Mouse (Mus musculus) heart, adult 18-20 months (tissue): Measurements from ENCODE around the gene Cdk13. TPM values are rescaled to one million over a fixed set of nuclear protein-coding genes. Genes with fewer than 3 reads are reported as not detected.
A peak's percentile ranks its signal among the peaks of the same experiment; 100 is the strongest.

Source experiments
- DNase-seq, 2 experiments: peaks; one replicate each; pipeline ENCODE4 v3.0.0; 2021 to 2022; ENCODE audit warnings: mixed read lengths in 1 of 2
- long read RNA-seq, 2 experiments: library from polyadenylated mRNA; stranded (forward); transcript quantifications; one replicate each; pipeline ENCODE4 v2.0.0; 2021
- total RNA-seq, 2 experiments: library from RNA; stranded (reverse); gene quantifications; 2 replicates each; pipeline ENCODE4 v1.2.3; 2021

Cdk13 gene
- total RNA-seq = 10 to 100 TPM; 24.7 to 27.3 TPM
- long read RNA-seq, experiment 1, full-length matches to known transcripts = 5 of 12 reads
- long read RNA-seq, experiment 1, partial matches to known transcripts = 1 of 12 reads
- long read RNA-seq, experiment 1, other reads (novel, unspliced or antisense) = 6 of 12 reads
- long read RNA-seq, experiment 2, full-length matches to known transcripts = 2 of 8 reads
- long read RNA-seq, experiment 2, partial matches to known transcripts = 1 of 8 reads
- long read RNA-seq, experiment 2, other reads (novel, unspliced or antisense) = 5 of 8 reads

- DNase-seq = peak; percentile 99 to 100
Observed at GRCm38 (mm10) chr13:17804909-17805613, at the start of gene Cdk13. TSS of gene Cdk13 (minus strand) at chr13:17805097.

DNA sequence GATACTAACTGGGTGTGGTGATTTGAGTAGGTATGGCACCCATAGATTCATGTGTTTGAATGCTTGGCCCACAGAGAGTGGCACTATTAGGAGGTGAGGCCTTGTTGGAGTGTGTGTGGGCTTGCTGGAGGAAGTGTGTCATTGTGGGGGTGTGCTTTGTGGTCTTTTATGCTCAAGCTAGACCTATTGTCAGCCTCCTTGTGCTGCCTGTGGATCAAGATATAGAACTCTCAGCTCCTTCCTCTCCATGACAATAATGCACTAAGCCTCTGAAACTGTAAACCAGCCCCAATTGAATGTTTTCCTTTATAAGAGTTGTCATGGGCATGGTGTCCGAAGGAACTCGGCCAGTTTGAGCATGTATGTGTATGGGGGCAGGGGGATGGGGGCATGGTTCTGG lies 38.4 kb upstream of the Cdk13 start:
- DNase-seq = no peak

DNA sequence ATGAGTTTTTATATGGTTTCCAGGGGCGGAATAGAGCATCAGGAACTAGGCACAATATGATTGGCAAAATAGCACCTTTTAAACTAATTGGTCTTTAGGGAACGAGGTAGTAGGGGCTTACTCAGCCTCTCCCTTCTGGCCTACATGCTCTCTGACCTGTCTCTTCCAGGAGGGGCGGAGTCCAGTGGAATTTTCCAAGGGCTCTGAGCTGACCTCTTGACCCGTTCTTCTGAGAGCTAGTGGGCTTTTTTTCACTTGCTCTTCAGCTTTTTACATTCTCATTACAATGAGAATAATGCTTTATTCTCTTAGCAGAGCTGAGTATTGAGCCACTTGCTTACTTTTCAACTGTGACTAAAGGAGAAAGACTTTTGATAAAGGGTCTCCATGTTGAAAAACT lies 37.9 kb upstream of the Cdk13 start:
- no peak for DNase-seq

GRCm38 (mm10) chr13:17839137-17839536 lies 34.2 kb upstream of the Cdk13 start:
- DNase-seq = no peak

GRCm38 (mm10) chr13:17838484-17838851 lies 33.6 kb upstream of the Cdk13 start:
- DNase-seq = peak; percentile 63 to 86

DNA sequence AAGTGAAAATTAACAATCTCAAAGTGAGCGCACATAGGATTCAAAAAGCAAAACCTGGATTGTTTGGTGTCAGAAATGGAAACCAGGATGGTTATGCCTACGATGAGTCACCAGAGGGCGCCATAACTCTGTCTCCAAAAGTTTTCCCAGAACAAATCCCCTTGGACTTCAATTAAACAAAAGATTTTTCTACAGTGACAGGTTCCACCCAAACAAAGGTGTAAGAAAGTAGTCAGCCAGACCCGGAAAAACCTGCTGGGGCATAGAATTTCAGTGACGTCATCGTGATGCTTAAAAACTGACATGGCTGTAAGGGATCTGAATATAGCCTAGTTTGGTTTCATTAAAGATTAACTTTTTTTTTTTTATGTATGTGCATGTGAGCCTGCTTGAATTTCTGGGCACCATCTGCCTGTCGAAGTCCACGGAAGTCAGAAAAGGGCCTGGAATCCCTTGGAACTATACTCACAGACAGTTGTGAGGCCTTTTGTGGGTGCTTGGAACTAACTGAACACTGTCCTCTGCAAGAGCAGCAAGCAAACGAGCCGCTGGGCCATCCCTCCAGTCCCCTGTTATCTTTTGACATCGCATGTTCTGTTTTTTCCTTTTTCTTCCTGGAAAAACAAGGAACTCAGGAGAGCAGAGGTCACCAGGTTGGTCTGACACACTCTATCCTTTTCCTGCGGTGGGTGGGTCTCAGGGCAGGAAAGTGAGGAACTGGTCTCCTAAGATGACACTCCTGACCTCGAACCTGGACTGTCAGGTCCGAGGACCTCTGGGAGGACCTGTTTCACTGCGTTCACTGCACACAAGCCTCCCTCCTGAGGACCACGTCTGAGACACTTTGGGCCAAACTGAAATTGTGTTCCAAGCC lies 33.0 kb upstream of the Cdk13 start:
- DNase-seq = peak in 1 of 2 experiments; percentile 53

GRCm38 (mm10) chr13:17836808-17837207 lies 31.9 kb upstream of the Cdk13 start:
- DNase-seq = no peak

GRCm38 (mm10) chr13:17832940-17833339 lies 28.0 kb upstream of the Cdk13 start:
- no peak for DNase-seq

DNA sequence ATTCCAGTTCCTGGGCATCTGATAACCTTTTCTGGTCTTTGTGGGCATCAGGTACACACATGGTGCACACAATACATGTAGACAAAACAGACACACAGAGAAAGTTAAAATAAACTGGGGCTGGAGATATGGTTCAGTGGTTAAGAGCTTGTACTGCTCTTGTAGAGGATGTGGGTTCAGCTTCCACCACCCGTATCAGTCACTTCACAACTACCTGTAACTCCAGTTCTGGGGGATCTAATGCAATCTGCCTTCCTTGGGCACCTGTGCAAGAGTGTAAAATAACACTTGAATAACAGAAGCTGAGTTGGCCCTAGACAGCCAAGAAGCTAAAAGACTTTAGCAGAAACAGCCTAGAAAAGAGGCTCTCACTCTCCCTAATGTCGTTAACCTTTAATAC lies 12.3 kb upstream of the Cdk13 start:
- DNase-seq = no peak

DNA sequence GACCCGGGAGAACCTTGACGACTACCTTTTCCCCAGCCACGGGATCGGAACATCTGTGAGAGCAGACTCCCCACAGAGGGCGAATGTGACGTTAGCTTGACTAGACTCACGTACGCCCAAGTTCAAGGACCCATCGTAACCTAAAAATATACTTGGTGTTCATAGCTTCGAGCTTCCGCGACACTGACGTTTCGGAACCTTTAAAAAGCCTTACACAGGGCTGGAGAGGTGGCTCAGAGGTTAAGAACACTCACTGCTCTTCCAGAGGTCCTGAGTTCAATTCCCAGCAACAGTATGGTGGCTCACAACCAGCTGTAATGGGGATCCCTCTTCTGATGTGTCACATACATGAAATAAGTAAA lies 698 bp upstream of the Cdk13 start:
- DNase-seq = no peak

DNA sequence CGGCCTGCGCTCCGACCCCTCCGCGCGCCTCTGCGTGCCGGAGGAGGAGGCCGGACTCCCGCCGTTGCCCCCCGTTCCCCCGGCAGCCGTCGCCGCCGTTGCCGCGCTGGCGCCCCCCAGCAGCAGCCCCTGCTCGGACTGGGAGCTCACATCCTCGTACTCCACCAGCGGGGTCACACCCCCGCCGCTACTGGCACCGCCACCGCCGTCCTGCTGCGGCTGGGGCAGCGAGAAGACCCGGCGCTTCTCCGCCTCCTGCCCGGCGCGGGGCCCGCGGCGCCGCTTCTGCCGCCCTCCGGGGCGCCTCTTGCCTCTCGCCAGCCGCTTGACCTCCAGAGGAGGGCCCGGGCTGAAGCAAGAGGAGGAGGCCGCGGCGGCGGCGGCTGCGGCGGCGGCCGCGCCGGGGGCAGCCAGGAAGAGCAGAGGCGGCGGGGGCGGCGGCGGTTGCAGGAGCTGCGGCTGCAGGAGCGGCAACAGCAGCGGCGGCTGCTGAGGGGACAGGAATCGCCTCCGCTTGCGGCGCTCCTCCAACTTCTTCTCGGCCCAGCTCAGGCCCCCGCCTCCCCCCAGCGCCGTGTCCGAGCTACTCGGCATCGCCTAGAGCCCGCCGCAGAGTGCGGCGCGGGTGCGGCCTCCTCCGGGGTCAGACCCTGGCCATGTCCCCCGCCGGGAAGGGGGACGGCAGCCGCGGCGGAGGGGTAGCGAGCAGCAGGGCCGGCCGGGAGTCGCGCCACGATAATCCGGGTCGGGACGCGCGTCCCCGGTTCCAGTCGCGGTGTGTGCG lies 647 bp downstream of the Cdk13 start:
- DNase-seq = peak; percentile 46 to 53

- peak; percentile 81 to 84 for DNase-seq
Observed at GRCm38 (mm10) chr13:17803331-17804057, 1.4 kb downstream of the Cdk13 start.

DNA sequence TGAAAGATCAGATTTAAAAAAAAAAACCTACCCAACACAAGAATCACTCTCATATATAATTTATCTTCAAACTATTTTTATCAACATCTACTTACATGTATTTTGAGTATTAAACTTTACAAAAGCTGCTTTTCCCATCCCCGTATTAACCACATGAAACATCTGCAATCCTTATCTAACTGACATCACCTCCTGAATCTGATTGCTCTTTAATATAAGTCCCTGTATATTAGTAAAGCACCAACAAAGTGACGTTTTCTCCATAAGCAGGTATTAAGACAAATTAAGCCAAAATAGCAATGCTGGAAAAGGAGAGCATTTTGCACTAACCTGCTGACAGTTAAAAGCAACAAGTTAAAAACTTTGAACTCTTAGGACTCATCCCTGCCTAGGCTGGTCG lies 2.0 kb downstream of the Cdk13 start:
- DNase-seq = no peak

DNA sequence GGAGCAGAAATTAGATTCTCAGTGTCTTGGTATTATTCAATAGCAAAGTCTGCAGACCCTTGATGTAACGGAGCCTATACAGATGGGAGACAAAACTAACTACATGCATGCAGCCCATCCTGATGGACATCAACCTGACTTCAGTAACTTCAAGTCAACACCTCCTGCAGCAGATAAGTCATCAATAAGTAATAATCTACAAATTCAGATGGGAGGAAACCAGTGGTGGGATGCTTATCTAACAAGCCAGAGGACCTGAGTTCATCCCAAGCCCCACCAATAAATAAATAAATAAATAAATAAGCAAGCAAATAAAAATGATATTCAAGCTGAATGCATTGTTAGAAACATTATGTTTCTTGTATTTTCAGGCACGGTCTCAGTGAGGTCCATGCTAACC lies 5.2 kb downstream of the Cdk13 start:
- DNase-seq = no peak

GRCm38 (mm10) chr13:17795757-17796456 lies 9.0 kb downstream of the Cdk13 start:
- DNase-seq = no peak

- DNase-seq = no peak
Observed at GRCm38 (mm10) chr13:17783643-17784042, 21.3 kb downstream of the Cdk13 start.

GRCm38 (mm10) chr13:17779923-17780322 lies 25.0 kb downstream of the Cdk13 start:
- DNase-seq = no peak

- DNase-seq = no peak
Observed at GRCm38 (mm10) chr13:17776303-17776702, 28.6 kb downstream of the Cdk13 start.

DNA sequence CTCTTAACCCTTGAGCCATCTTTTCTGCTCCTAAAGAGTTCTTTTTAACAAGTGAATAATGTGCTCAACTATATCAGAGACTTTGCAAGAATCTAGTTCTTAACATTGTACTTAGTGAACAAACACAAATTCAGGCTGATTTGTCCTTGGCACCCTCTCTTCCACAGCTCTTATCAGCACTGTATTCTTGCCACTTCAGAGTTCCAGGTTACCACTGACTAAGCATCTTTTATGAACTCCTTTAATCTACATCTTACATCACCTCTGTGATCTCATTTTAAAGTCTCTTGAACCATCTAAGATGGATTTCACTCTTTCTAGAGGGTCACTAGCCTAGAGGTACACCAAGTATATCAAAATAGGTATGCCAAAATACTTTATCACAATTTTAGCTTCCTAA lies 29.5 kb downstream of the Cdk13 start:
- no peak for DNase-seq

DNA sequence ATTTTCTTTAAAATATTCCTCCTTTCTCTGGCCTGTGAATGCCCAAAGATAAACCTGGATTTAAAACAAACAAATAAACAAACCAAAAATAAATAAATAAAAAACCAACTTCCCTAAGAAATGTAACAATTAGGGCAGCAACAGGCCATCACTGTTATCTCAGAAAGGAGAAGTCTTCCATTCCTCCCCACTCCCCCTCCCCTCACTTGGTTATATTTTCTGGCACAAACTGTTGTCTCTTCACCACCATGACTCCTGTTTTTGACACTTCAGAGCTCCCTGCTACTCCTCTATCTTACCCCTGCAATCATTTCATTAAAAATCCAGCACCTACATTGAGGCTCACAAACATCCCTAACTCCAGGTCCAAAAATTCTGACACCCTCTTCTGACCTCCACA lies 31.8 kb downstream of the Cdk13 start:
- no peak for DNase-seq

DNA sequence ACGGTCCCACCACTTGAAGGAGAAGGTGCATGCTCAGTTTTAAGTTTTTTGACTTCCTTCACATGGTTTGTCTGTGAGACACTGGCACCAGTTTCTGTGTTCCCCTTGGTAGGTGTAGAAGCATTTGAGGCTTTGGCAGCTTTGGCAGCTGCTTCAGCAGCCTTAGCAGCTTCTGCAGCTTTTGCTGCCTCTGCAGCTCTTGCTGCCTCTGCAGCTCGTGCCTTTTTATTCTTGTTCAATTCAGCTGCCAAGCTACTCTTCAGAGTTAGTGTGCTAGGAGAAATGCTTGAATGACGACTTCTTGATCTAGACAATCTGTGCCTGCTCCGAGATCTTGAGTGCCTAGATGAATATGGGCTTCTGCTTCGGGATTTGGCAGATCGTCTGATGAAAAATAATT lies 32.3 kb downstream of the Cdk13 start:
- DNase-seq = no peak
